Mouse (Mus musculus) testis, adult 2 months (tissue): ENCODE measurements at regions not wholly inside any gene's neighbourhood (a gene's known extent, or its start where the extent isn't known, plus 50 kb on each side); places are given as distances from the start of the nearest gene placed in this dataset.

Source experiments
- CTCF ChIP-seq: fragments of 200-500 bp; IDR thresholded peaks from 2 replicates; pipeline ENCODE4 v1.5.1; 2012; ENCODE audit warnings: low read depth, mild to moderate bottlenecking, inconsistent platforms, low read length, moderate library complexity; ENCODE audit not compliant: control insufficient read depth, insufficient read depth, insufficient replicate concordance
- POLR2A ChIP-seq: fragments of 200-500 bp; IDR thresholded peaks from 2 replicates; pipeline ENCODE4 v1.6.1; 2012; ENCODE audit warnings: low read depth, mild to moderate bottlenecking, inconsistent platforms, low read length, moderate library complexity; ENCODE audit not compliant: control insufficient read depth

GRCm38 (mm10) chr14:106211062-106211461 is 105.1 kb downstream of the Trim52 start:
- TF ChIP-seq POLR2A: no peak
- no peak for TF ChIP-seq CTCF
